Mouse (Mus musculus) neural tube, embryonic 13.5 days (tissue): ENCODE measurements at regions not wholly inside any gene's neighbourhood (a gene's known extent, or its start where the extent isn't known, plus 50 kb on each side); places are given as distances from the start of the nearest gene placed in this dataset.

Source experiments
- ATAC-seq: fragments of 200-750 bp; cut with Nextera tagmentation; 2 replicates; pipeline ENCODE4 v1.8.0; 2017; ENCODE audit warnings: low read depth, mild to moderate bottlenecking, moderate TSS enrichment, moderate library complexity
- H3K27ac ChIP-seq: fragments of 300-500 bp; sonication (generic); replicated peaks from 2 replicates; pipeline ENCODE4 v1.5.1; 2015; ENCODE audit warnings: moderate library complexity, mild to moderate bottlenecking, inconsistent platforms
- H3K27me3 ChIP-seq: fragments of 300-500 bp; sonication (generic); 2 replicates; pipeline ENCODE4 v1.6.1; 2015; ENCODE audit warnings: mild to moderate bottlenecking, inconsistent platforms
- H3K36me3 ChIP-seq: fragments of 300-500 bp; sonication (generic); 2 replicates; pipeline ENCODE4 v1.6.1; 2015; ENCODE audit warnings: mild to moderate bottlenecking, inconsistent platforms
- H3K4me1 ChIP-seq: fragments of 300-500 bp; sonication (generic); replicated peaks from 2 replicates; pipeline ENCODE4 v1.6.1; 2015; ENCODE audit warnings: inconsistent platforms
- H3K4me2 ChIP-seq: fragments of 300-500 bp; sonication (generic); 2 replicates; pipeline ENCODE4 v1.6.1; 2015; ENCODE audit warnings: inconsistent platforms, mild to moderate bottlenecking, moderate library complexity
- H3K4me3 ChIP-seq: fragments of 300-500 bp; sonication (generic); 2 replicates; pipeline ENCODE4 v1.5.1; 2015; ENCODE audit warnings: mild to moderate bottlenecking, inconsistent platforms
- H3K9ac ChIP-seq: fragments of 300-500 bp; sonication (generic); 2 replicates; pipeline ENCODE4 v1.6.1; 2015; ENCODE audit warnings: moderate library complexity, mild to moderate bottlenecking, inconsistent platforms
- H3K9me3 ChIP-seq: fragments of 300-500 bp; sonication (generic); 2 replicates; pipeline ENCODE4 v1.6.1; 2016; ENCODE audit warnings: inconsistent platforms
- WGBS: fragments of 180-500 bp; shearing (Covaris S2); methylation state at CpG from one replicate; pipeline ENCODE4 v1.1.7; 2015; 5-methylcytosine and 5-hydroxymethylcytosine counted together

DNA sequence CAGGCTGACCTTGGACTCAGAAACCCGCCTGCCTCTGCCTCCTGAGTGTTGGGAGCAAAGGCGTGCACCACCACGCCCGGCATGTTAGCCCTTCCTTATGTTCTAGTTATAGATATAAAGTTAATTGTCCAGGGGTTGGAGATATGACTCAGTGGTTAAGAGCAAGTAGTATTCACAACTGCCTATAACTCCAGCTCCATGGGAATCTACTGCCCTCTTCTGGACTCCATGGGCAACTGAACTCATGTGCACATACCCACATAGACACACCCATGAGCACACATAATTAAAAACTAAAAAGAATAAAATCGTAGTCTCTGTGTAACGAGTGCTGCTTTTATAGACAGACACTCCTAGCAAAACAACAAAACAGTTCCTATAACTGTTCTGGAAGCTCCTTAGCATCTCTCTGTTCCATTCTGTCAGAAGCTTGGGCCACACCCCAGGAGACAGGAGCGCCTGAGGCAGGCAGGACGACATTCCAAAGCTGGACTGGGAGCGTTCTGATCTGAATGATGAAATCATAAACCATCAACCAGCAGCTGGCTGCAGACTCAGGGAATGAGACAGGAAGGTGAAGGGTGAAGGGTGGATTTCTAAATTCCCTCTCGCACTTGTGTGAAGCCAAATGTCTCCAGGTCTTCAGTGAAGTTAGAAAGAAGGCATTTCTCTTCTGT is 80.6 kb upstream of the Zfp217 start:
- no peaks in the 10 kb centered on the region for H3K9me3 ChIP-seq
- WGBS, result 93% methylated on average over 10 of the region's 10 CpGs
- no peaks in the 10 kb centered on the region for H3K27me3 ChIP-seq
- no peak overlapping the region for H3K4me3 ChIP-seq
- H3K4me1 ChIP-seq, result peaks cover 7% of the 10 kb centered on the region
- no peak overlapping the region for H3K9ac ChIP-seq
- no peak overlapping the region for H3K4me2 ChIP-seq
- H3K27ac ChIP-seq, result no peak overlapping the region
- H3K36me3 ChIP-seq, result no peaks in the 10 kb centered on the region
- no peak for ATAC-seq

DNA sequence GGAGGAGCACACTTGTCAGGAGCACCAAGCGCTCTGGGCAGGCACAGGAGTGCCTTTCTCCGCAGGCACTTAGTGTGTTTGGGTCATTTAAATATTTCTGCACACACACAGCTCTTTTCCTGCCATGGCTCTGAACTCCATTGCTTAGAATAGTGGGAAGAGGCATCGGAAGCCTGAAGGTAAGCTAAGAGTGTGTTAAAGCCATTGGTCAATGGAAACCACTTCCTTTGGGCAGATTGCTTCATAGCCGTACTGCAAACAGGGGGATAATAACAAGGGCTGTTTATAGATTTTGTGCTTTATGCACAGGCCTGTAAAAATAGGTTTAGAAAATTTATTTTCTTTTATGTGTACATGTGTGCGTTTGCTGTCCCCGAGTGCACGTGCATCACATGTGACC is 76.0 kb upstream of the Zfp217 start:
- Histone ChIP-seq H3K9ac (no peak overlapping the region), H3K36me3 (no peaks in the 10 kb centered on the region), H3K4me3 (no peak overlapping the region), H3K27ac (peak overlapping the region; percentile 81; the same call in 1 of the 2 replicates), H3K4me1 (peaks cover 51% of the 10 kb centered on the region), H3K27me3 (no peaks in the 10 kb centered on the region), H3K9me3 (no peaks in the 10 kb centered on the region), H3K4me2 (no peak overlapping the region)
- WGBS, result 81% methylated on average over 7 of the region's 7 CpGs
- no peak for ATAC-seq

DNA sequence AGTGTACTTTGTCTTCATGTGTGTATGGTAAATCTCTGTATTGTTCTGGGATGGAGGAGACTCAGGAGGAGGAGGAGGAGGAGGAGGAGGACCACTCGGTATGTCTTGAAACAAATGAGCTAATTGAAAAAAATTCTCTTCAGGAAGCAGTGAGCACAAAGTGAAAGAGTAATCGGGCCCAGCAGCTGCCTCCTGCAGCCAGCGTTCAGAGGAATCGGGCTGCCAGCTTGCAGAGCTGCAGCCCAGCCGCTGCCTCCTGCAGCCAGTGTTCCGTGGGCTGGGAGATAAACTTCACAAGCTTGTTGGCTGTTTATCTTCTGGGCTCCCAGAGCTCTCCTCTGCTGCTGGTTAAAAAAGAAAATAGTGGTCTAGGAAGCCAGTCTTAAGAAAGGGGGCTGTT is 74.9 kb upstream of the Zfp217 start:
- H3K4me1 ChIP-seq, result peaks cover 62% of the 10 kb centered on the region
- H3K9me3 ChIP-seq, result no peaks in the 10 kb centered on the region
- peak overlapping the region; percentile 81 for H3K27ac ChIP-seq
- H3K4me2 ChIP-seq, result peak overlapping the region; percentile 60
- no peak overlapping the region for H3K4me3 ChIP-seq
- no peaks in the 10 kb centered on the region for H3K27me3 ChIP-seq
- WGBS, result under 1% methylated on average over 6 of the region's 6 CpGs
- ATAC-seq, result no peak
- H3K9ac ChIP-seq, result peak overlapping the region; percentile 41; the same call in 1 of the 2 replicates
- H3K36me3 ChIP-seq, result no peaks in the 10 kb centered on the region

DNA sequence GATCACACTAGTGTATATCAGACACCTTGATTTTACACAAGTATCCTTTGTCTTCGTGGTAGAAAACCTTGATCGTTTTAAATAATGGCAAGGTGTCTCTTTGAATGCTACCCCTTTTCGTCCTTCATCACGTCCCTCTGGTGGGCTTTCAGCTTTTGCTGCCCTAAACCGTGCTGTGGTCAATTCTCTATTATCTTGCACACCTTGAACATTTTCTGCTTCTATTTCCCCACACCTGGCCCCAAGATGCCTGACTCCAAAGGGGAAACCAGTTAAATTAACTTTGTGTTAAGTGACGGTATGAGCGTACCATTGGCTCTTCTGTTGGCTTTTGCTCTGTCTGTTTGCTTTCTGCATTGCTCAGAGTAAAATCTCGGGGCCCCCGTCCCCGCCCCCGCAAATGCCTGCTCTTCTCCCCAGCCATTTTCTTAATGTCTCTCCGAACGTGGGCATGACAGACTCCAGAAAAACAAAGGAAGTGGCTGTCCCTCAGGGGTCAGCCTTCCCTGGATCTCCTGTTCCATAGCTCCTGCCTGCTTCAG is 74.2 kb upstream of the Zfp217 start:
- peak overlapping the region; percentile 81 for H3K27ac ChIP-seq
- H3K9me3 ChIP-seq, result no peaks in the 10 kb centered on the region
- H3K36me3 ChIP-seq, result no peaks in the 10 kb centered on the region
- ATAC-seq, result no peak
- no peak overlapping the region for H3K4me3 ChIP-seq
- no peaks in the 10 kb centered on the region for H3K27me3 ChIP-seq
- WGBS, result 16% methylated on average over 13 of the region's 13 CpGs
- H3K9ac ChIP-seq, result 0 out of 2 replicates have a peak overlapping the region, but pooled peaks have one; percentile 41
- H3K4me2 ChIP-seq, result peak overlapping the region; percentile 60
- H3K4me1 ChIP-seq, result peaks cover 65% of the 10 kb centered on the region

DNA sequence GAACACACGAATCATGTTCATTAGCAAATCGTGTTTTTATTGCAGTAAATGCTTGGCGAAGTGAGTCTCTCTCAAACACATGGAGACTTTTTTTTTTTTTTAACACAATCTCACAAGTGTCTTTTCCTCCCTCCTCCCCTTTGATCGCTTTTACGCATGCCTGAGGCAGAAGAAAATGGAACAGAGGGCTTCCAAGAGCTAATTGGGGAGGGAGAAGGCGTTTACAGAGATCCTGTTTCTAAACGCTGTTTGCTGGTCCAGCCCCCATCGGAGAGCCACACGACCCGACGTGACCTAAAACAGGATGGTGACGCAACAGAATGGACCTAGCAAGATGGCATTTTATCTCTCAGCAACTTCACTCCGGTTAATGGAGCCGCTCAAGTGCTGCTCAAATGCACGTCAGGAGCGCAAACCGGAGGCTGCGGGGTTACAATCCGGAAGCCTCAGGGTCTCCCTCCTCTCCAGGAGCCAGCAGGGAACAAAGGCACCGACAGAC is 73.0 kb upstream of the Zfp217 start:
- no peak for ATAC-seq
- under 1% methylated on average over 20 of the region's 20 CpGs for WGBS
- Histone ChIP-seq H3K27me3 (no peaks in the 10 kb centered on the region), H3K27ac (peak overlapping the region; percentile 94), H3K36me3 (no peaks in the 10 kb centered on the region), H3K9ac (peak overlapping the region; percentile 66), H3K4me2 (peak overlapping the region; percentile 60), H3K9me3 (no peaks in the 10 kb centered on the region), H3K4me1 (peaks cover 65% of the 10 kb centered on the region), H3K4me3 (peak overlapping the region; percentile 35)

DNA sequence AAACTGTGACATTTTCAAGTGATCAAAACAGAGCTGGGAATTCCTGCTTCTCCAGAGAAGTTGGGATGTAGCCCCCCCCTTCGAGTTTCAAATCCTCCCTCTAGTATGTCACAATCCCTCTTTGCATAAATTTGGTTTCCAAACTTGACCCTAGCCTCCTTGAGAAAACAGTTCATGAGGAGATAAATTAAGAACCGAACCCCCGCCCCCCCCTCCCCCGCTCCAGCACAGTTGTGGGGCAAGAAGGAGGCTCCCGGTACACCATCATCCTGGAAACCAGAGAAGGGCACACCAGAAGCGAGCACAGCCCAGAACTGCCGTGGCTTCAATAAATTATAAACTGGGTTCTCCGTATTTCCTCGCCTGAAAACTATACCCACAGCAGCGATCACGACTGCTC is 72.5 kb upstream of the Zfp217 start:
- H3K27me3 ChIP-seq, result no peaks in the 10 kb centered on the region
- peak overlapping the region; percentile 60 for H3K4me2 ChIP-seq
- peak overlapping the region; percentile 35 for H3K4me3 ChIP-seq
- peak overlapping the region; percentile 94 for H3K27ac ChIP-seq
- H3K36me3 ChIP-seq, result no peaks in the 10 kb centered on the region
- H3K9ac ChIP-seq, result peak overlapping the region; percentile 66
- no peak for ATAC-seq
- H3K4me1 ChIP-seq, result peaks cover 65% of the 10 kb centered on the region
- no peaks in the 10 kb centered on the region for H3K9me3 ChIP-seq
- WGBS, result 3% methylated on average over 11 of the region's 11 CpGs

DNA sequence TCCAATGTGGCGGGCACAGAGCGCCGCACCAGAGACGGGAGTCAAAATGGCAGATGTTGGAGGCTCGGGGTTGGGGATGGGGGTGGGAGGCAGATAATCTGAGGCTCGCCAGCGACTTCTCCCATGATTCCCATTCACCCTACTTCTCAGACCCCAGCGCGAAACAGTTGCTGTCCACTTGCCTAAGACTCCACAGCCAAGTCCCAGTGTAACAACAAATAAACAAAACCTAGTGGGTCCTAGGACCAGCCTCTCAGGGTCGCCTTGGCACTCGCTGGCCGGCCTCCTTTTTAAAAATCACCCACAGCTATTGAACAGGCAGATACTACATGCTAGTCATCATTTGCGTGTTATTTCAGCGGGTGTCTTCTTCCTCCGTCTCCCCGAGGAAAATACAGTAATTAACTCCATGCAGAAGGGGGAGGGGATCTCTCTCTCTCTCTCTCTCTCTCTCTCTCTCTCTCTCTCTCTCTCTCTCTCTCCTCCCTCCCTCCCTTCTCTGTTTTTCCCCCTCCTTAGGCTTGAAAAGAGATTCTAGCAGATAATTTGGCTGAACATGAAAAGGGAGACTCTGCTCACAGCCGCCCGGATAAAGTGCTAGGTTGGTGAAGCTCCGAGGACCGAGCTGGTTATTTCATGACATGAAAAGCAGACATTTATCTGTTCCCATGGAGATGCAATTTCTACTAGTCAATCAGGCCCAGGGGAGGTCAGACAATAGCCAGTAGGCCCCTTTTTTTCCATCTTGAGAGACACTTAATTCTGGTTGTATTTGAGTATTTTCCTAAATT is 71.9 kb upstream of the Zfp217 start:
- H3K4me3 ChIP-seq, result peak overlapping the region; percentile 33
- 3% methylated on average over 20 of the region's 20 CpGs for WGBS
- H3K9me3 ChIP-seq, result no peaks in the 10 kb centered on the region
- no peaks in the 10 kb centered on the region for H3K27me3 ChIP-seq
- peaks cover 65% of the 10 kb centered on the region for H3K4me1 ChIP-seq
- no peaks in the 10 kb centered on the region for H3K36me3 ChIP-seq
- peak overlapping the region; percentile 66 for H3K9ac ChIP-seq
- no peak for ATAC-seq
- peak overlapping the region; percentile 94 for H3K27ac ChIP-seq
- peak overlapping the region; percentile 60 for H3K4me2 ChIP-seq

DNA sequence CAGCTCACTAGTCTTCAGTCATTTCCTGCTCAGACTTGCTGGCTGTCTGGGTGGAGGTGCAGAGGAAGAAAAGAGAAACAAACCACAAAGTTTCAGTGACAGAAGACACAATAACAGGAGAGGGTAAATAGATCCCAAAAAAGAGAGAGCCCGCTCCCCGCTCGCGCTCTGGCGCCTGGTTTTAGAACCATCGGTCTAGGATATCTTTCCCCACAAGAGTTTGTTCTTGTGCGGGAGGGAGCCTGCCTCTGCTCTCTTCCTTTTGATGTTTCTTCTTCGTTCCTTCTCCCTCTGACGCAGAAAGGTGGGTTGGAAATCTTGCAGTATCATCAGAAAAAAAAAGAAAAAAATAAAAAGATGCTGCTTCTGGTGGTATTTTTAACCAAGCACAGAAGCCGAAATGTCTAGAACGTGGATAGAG is 71.3 kb upstream of the Zfp217 start:
- Histone ChIP-seq H3K27me3 (no peaks in the 10 kb centered on the region), H3K4me1 (peaks cover 65% of the 10 kb centered on the region), H3K36me3 (no peaks in the 10 kb centered on the region), H3K9me3 (no peaks in the 10 kb centered on the region), H3K27ac (peak overlapping the region; percentile 94), H3K4me3 (peak overlapping the region; percentile 33), H3K9ac (peak overlapping the region; percentile 66), H3K4me2 (peak overlapping the region; percentile 60)
- ATAC-seq, result no peak
- WGBS, result 4% methylated on average over 11 of the region's 11 CpGs

DNA sequence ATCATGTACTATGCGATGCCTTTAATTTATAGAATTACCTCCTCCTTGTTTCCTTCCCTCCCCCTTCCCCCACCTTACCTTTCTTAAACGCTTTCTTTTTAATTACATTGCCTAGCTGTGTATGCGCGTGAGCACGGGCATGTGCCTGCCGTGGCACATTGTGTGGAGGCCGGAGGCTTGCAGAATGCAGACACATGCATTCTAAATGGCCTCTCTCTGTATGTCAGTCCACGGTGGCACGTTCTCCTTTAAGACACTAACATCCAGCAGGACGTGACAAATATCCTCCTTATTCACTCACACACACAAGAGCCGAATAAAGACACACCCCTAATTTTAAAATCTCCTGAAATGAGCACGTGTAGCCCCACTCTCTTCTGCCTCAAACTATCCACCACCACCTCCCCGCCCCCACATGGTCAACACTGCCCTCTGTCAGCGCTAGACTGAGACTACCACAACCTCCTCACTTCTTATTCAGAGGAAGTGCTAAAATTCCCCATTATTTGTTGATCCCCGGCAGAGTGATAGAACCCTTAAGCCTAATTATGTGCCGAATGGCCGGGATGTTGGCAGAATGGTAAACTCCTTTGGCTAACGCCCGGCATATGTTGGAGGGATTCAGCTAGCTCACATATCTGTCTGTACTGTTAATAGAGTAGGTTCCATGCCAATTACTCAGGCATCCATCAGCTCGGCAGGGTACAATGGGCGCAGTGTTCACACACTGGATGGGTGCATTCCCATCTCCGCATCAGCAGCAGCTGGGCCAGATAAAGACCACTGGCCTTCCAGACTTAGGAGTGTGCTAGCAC is 70.5 kb upstream of the Zfp217 start:
- peak overlapping the region; percentile 66 for H3K9ac ChIP-seq
- H3K27ac ChIP-seq, result peak overlapping the region; percentile 94
- H3K9me3 ChIP-seq, result no peaks in the 10 kb centered on the region
- H3K4me1 ChIP-seq, result peaks cover 57% of the 10 kb centered on the region
- H3K27me3 ChIP-seq, result no peaks in the 10 kb centered on the region
- peak overlapping the region; percentile 33 for H3K4me3 ChIP-seq
- ATAC-seq, result peak; percentile 88
- H3K36me3 ChIP-seq, result no peaks in the 10 kb centered on the region
- peak overlapping the region; percentile 60 for H3K4me2 ChIP-seq
- 5% methylated on average over 22 of the region's 22 CpGs for WGBS

DNA sequence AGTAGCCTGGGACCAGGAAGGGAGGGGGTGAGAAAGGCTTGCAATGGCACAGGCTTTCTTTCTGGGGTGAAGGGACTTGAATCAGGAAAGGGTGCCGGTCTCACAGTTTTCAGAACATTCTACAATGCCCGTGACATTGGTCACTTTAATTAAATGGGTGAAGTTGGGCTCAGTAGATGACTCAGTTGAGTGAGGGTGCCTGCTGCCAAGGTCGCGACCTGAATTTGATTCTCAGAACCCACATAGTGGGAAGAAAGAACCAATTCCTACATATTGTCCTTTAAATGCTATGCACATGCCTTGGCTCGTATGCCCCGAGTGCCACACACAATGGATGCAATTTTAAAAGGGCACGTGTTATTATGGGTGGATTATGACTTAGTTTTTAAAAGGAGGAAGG is 68.4 kb upstream of the Zfp217 start:
- Histone ChIP-seq H3K27ac (no peak overlapping the region), H3K4me3 (no peak overlapping the region), H3K4me2 (no peak overlapping the region), H3K4me1 (peaks cover 39% of the 10 kb centered on the region), H3K9me3 (no peaks in the 10 kb centered on the region), H3K36me3 (no peaks in the 10 kb centered on the region), H3K9ac (no peak overlapping the region), H3K27me3 (no peaks in the 10 kb centered on the region)
- 89% methylated on average over 7 of the region's 7 CpGs for WGBS
- no peak for ATAC-seq

DNA sequence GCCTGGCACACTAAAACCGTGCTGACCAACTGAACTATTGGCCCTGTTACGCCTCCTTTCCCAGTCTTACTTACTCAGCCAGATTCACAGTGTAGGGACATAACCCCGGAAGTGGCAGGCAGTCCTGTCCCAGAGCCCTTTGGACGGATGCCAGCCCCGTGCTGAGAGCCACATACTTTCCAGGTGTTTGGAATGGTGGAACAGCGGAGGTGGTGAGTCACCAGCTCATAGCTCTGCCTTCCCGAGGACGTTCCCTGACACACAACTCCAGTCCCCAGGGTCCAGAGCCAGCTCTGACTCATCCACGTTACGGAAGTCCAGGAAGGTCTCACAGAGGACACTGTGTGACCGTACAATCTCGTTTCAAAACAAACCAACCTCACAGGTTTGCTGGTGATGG is 61.2 kb upstream of the Zfp217 start:
- H3K9me3 ChIP-seq, result no peaks in the 10 kb centered on the region
- no peak overlapping the region for H3K4me2 ChIP-seq
- WGBS, result 85% methylated on average over 12 of the region's 12 CpGs
- no peak overlapping the region for H3K9ac ChIP-seq
- no peaks in the 10 kb centered on the region for H3K36me3 ChIP-seq
- no peak overlapping the region for H3K27ac ChIP-seq
- peaks cover 28% of the 10 kb centered on the region for H3K4me1 ChIP-seq
- H3K27me3 ChIP-seq, result no peaks in the 10 kb centered on the region
- no peak for ATAC-seq
- no peak overlapping the region for H3K4me3 ChIP-seq
